Mouse (Mus musculus): ENCODE measurements around the gene Tmed9. TPM values are rescaled to one million over a fixed set of nuclear protein-coding genes. Genes with fewer than 3 reads are reported as not detected.

The Tmed9 gene
- total RNA-seq (2014; rRNA removed) (45.2 and 45.5 TPM in 2 replicates), polyA plus RNA-seq (2012; rRNA removed) (45.5 and 62.2 TPM in 2 replicates)

GRCm38 (mm10) chr13:55573432-55573831 lies at the start of gene Tmed9:
Gene Tmed9, plus strand, starts transcription at chr13:55573732.
- DNase-seq (ENCODE audit: extremely low read depth, low read depth, low spot score): no peak
- TF ChIP-seq POLR2A (IDR thresholded peaks at IDR 0.05; ENCODE audit: extremely low read depth, insufficient read depth, low read length) (no peak), CTCF (IDR thresholded peaks at IDR 0.05; ENCODE audit: low read depth, low read length) (no peak)
- Histone ChIP-seq H3K79me2 (ENCODE audit: control insufficient read depth, insufficient read depth, low read length) (peaks cover 18% of the 10 kb centered on the region; the same call in 1 of the 2 replicates), H3K4me3 (ENCODE audit: insufficient read depth, low read depth, low read length) (no peak within 1 kb of the TSS), H3K4me1 (ENCODE audit: control insufficient read depth, insufficient read depth, low read length) (peaks cover 6% of the 10 kb centered on the region), H3K27me3 (ENCODE audit: control insufficient read depth, insufficient read depth, low read length) (no peaks in the 10 kb centered on the region), H3K9ac (ENCODE audit: low read depth, low read length) (no peak within 1 kb of the TSS), H3K27ac (replicated peaks; ENCODE audit: insufficient read depth, low read depth, low read length) (no peak within 1 kb of the TSS), H3K36me3 (ENCODE audit: control insufficient read depth, insufficient read depth, low read length) (no peaks in the 10 kb centered on the region)
- 99% methylated on average over 2 of the region's 2 CpGs for WGBS

- H3K4me3 ChIP-seq (ENCODE audit: insufficient read depth, low read depth, low read length): peak overlapping the region; percentile 26; the same call in 1 of the 2 replicates
- H3K27me3 ChIP-seq (ENCODE audit: control insufficient read depth, insufficient read depth, low read length): no peaks in the 10 kb centered on the region
- no peak for DNase-seq (ENCODE audit: extremely low read depth, low read depth, low spot score)
- no peaks in the 10 kb centered on the region for H3K79me2 ChIP-seq (ENCODE audit: control insufficient read depth, insufficient read depth, low read length)
- no peak overlapping the region; the same call in 1 of the 2 replicates for H3K9ac ChIP-seq (ENCODE audit: low read depth, low read length)
- WGBS: 78% methylated on average over 23 of the region's 23 CpGs
- H3K36me3 ChIP-seq (ENCODE audit: control insufficient read depth, insufficient read depth, low read length): no peaks in the 10 kb centered on the region
- TF ChIP-seq POLR2A (IDR thresholded peaks at IDR 0.05; ENCODE audit: extremely low read depth, insufficient read depth, low read length) (no peak), CTCF (IDR thresholded peaks at IDR 0.05; ENCODE audit: low read depth, low read length) (no peak)
- no peaks in the 10 kb centered on the region for H3K4me1 ChIP-seq (ENCODE audit: control insufficient read depth, insufficient read depth, low read length)
- H3K27ac ChIP-seq (replicated peaks; ENCODE audit: insufficient read depth, low read depth, low read length): peak overlapping the region; percentile 40; the same call in 1 of the 2 replicates
These were observed 49.5 kb upstream of the Tmed9 start for GRCm38 (mm10) chr13:55523951-55524600.

GRCm38 (mm10) chr13:55525733-55526553 lies 47.6 kb upstream of the Tmed9 start:
- DNase-seq (ENCODE audit: extremely low read depth, low read depth, low spot score): no peak
- no peak overlapping the region for H3K27ac ChIP-seq (replicated peaks; ENCODE audit: insufficient read depth, low read depth, low read length)
- no peak overlapping the region for H3K9ac ChIP-seq (ENCODE audit: low read depth, low read length)
- H3K36me3 ChIP-seq (ENCODE audit: control insufficient read depth, insufficient read depth, low read length): no peaks in the 10 kb centered on the region; the same call in 1 of the 2 replicates
- WGBS: 76% methylated on average over 16 of the region's 16 CpGs
- H3K4me3 ChIP-seq (ENCODE audit: insufficient read depth, low read depth, low read length): no peak overlapping the region
- TF ChIP-seq CTCF (IDR thresholded peaks at IDR 0.05; ENCODE audit: low read depth, low read length) (no peak), POLR2A (IDR thresholded peaks at IDR 0.05; ENCODE audit: extremely low read depth, insufficient read depth, low read length) (no peak)
- H3K79me2 ChIP-seq (ENCODE audit: control insufficient read depth, insufficient read depth, low read length): no peaks in the 10 kb centered on the region
- peaks cover 8% of the 10 kb centered on the region for H3K4me1 ChIP-seq (ENCODE audit: control insufficient read depth, insufficient read depth, low read length)
- H3K27me3 ChIP-seq (ENCODE audit: control insufficient read depth, insufficient read depth, low read length): no peaks in the 10 kb centered on the region

GRCm38 (mm10) chr13:55527212-55527611 lies 46.3 kb upstream of the Tmed9 start:
- TF ChIP-seq POLR2A (IDR thresholded peaks at IDR 0.05; ENCODE audit: extremely low read depth, insufficient read depth, low read length) (no peak), CTCF (IDR thresholded peaks at IDR 0.05; ENCODE audit: low read depth, low read length) (no peak)
- no peak for DNase-seq (ENCODE audit: extremely low read depth, low read depth, low spot score)
- Histone ChIP-seq H3K27me3 (ENCODE audit: control insufficient read depth, insufficient read depth, low read length) (no peaks in the 10 kb centered on the region), H3K36me3 (ENCODE audit: control insufficient read depth, insufficient read depth, low read length) (no peaks in the 10 kb centered on the region; the same call in 1 of the 2 replicates), H3K4me3 (ENCODE audit: insufficient read depth, low read depth, low read length) (peak overlapping the region; percentile 2; the same call in 1 of the 2 replicates), H3K27ac (replicated peaks; ENCODE audit: insufficient read depth, low read depth, low read length) (no peak overlapping the region), H3K9ac (ENCODE audit: low read depth, low read length) (no peak overlapping the region), H3K79me2 (ENCODE audit: control insufficient read depth, insufficient read depth, low read length) (no peaks in the 10 kb centered on the region), H3K4me1 (ENCODE audit: control insufficient read depth, insufficient read depth, low read length) (peaks cover 8% of the 10 kb centered on the region)
- 91% methylated on average over 16 of the region's 16 CpGs for WGBS

GRCm38 (mm10) chr13:55527834-55528772 lies 45.4 kb upstream of the Tmed9 start:
- Histone ChIP-seq H3K27me3 (ENCODE audit: control insufficient read depth, insufficient read depth, low read length) (no peaks in the 10 kb centered on the region), H3K79me2 (ENCODE audit: control insufficient read depth, insufficient read depth, low read length) (no peaks in the 10 kb centered on the region), H3K4me3 (ENCODE audit: insufficient read depth, low read depth, low read length) (peak overlapping the region; percentile 52), H3K27ac (replicated peaks; ENCODE audit: insufficient read depth, low read depth, low read length) (0 out of 2 replicates have a peak overlapping the region, but pooled peaks have one; percentile 14), H3K36me3 (ENCODE audit: control insufficient read depth, insufficient read depth, low read length) (no peaks in the 10 kb centered on the region; the same call in 1 of the 2 replicates), H3K9ac (ENCODE audit: low read depth, low read length) (no peak overlapping the region), H3K4me1 (ENCODE audit: control insufficient read depth, insufficient read depth, low read length) (peaks cover 8% of the 10 kb centered on the region)
- TF ChIP-seq CTCF (IDR thresholded peaks at IDR 0.05; ENCODE audit: low read depth, low read length) (no peak), POLR2A (IDR thresholded peaks at IDR 0.05; ENCODE audit: extremely low read depth, insufficient read depth, low read length) (no peak)
- 76% methylated on average over 18 of the region's 18 CpGs for WGBS
- DNase-seq (ENCODE audit: extremely low read depth, low read depth, low spot score): no peak

Measured in liver, adult 2 months (tissue).